Mouse (Mus musculus): ENCODE measurements at regions not wholly inside any gene's neighbourhood (a gene's known extent, or its start where the extent isn't known, plus 50 kb on each side); places are given as distances from the start of the nearest gene placed in this dataset.

- no peak for DNase-seq
Observed at GRCm38 (mm10) chr17:85823036-85823435, 135.0 kb upstream of the Six2 start.

- no peak for DNase-seq
Observed at GRCm38 (mm10) chr17:85821861-85822260, 133.8 kb upstream of the Six2 start.

- peak; percentile 10 to 15 for DNase-seq
Observed at GRCm38 (mm10) chr17:85818098-85818855, 130.2 kb upstream of the Six2 start.

DNA sequence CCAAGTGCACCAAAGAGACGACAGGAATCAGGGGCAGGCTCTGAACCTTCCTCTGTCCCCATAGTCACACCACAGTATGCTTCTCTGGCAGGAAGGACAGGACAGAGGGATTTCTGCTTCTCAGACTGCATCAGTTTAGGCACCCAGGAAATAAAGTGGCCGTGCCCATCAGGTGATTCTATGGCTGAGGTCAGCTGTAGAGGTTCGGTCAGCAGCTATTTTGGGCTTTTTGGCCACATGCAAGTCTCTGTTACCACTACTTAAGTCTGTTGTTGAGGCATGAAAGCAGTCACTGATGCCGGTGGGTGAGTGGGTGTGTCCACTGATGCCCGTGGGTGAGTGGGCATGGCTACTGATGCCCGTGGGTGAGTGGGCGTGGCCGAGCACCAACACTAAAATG lies 128.4 kb upstream of the Six2 start:
- DNase-seq = no peak

DNA sequence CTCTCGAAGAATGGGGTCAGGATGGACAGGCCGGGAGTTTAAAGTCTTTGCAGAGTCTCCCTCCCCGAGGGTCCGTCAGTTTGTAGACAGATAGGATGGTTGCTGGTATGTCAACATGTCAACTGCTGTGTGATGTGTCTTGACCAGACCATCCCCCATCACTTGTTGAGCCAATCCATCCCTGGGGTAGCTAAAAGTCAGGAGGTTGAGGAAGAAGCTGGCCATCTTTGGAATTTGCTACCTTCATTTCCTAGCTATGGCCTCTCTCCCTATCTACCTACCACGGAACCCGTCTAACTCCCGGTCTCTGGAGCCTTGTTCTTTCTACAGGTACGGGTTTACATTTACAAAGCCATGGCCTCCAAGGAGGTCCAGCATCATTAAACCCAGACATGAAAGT lies 128.0 kb upstream of the Six2 start:
- no peak for DNase-seq

DNA sequence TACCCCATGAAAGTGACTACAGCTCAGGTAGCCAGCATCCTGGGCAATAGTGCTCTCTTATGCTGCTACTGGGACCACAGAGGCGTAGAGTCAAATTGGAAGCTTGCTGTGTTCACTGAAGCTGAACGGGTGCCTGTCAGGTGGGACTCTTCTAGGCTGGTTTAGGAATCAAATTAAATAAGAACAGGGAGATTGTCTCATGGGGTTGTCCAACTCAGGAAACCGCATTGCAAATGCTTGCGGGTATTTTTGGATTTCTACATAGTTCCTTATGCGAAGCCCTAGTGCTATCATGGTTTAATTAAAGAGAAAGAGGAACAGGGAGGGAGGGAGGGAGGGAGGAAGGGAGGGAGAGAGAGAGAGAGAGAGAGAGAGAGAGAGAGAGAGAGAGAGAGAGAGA lies 120.5 kb upstream of the Six2 start:
- no peak for DNase-seq

- no peak for DNase-seq
Observed at GRCm38 (mm10) chr17:85805726-85806359, 117.8 kb upstream of the Six2 start.

- no peak for DNase-seq
Observed at GRCm38 (mm10) chr17:85804631-85805030, 116.6 kb upstream of the Six2 start.

DNA sequence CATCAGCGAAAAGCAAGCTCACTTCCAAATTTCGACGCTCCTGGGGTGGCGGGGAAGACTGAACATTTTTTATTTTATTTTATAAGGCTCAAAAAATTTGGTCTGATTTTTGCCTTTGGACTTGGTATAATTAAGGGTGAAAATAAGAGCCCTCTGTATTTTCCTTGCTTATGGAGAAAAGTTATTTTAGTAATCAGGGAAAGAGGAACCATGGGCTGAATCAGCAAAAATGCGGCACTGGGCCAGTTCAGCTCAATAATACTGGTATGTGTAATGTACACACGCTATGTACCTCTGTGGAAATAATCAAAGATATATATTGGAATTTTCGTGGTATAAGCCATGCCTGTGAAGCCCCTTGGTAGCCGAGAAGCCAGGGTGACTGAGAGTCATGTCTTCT lies 113.7 kb upstream of the Six2 start:
- DNase-seq = no peak

DNA sequence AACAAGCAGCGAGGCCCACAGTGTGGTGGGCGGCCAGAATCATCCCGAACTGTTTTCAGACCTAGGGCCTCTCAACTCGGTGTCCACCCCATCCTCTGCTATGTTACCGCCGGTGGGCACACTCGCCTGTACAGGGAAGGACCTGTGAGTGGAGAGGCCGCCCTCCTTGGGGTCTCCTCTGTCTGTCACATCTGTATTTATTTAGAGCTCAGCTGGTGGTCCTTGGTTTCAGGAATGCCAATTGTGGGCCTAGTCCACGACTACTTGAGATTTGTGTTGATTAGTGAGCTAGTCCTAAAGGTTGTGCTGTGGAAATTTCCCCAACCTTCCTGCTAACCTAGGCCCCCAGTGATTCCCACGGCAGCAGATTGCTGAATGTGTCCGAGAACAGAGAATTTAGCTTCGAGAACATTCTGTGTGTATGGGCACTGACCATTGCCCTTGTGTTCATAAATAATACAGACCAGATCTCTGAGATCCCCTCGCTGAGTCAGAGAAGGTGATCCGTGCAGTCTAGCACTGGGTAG lies 113.1 kb upstream of the Six2 start:
- DNase-seq = no peak

DNA sequence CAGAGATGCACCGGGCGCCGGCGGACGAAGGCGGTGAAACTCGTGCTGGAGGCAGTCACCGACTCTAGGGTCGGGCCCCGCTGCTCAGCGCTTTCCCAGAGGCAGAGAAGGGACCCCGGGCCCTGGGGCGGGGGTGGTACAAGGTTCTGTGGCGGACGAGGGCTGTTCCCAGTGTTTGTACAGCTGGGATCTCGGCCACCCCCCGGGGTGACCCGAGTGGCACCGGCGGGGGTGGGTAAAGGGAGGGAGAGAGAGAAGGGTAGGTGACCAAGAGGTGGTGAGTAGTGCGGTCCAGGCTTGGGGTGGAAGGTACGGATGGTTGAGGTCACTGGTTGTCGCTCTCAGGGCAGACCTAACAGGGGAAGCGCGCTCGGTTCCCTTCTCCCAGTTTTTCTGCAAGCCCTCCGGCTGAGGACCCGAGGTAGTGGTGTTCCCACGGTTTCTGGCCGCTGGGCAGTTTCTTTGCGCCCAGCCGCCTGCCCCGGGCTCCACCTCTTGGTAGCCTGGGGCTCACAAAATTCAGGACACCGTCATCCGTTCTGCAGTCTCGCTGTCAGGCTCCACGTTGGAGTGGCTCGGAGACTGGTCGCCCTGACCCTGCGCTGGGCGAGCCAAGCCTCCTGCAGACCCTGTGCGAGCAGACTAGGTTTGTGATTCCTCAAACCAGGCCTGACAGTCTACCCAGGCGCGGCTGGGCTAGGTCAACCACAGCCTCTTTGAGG lies 112.4 kb upstream of the Six2 start:
- DNase-seq = no peak

- DNase-seq = peak; percentile 24 to 39
Observed at GRCm38 (mm10) chr17:85799865-85800356, 111.8 kb upstream of the Six2 start.

GRCm38 (mm10) chr17:85799081-85799864 lies 111.2 kb upstream of the Six2 start:
- DNase-seq = peak; percentile 10 to 27

- no peak for DNase-seq
Observed at GRCm38 (mm10) chr17:85797755-85798154, 109.7 kb upstream of the Six2 start.

- DNase-seq = no peak
Observed at GRCm38 (mm10) chr17:85795820-85796219, 107.7 kb upstream of the Six2 start.

DNA sequence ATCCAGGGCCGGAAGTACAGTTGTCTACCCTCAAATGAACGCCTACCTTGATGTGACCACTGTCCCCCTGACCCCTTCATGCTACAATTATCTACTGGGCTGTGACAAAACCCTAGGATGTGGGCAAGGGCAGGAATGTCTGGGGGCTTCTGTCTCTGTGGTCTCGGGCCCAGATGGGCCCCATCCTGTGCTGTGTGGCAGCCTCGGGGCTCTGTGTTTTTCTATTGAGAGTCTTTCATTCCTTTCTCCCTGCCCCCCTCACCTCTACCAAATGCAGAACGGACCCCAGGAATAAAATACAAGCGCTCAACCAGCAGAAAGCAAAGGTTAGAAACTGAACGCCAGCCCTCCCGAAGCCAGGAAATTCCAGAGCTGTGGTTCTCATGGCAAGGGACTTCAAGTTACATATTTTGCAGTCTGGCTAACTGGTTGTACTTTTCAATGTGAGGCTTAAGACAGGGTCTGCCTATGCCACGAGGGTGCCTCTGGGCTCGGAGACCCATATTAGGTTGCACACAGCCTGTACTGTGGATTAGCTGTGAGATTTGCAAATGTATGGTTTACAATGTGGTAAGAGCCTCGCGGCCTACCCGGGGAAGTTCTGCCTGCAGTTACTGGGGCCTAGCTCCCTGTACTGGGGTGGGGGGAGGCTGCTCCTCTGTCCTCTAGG lies 97.7 kb upstream of the Six2 start:
- DNase-seq = no peak

GRCm38 (mm10) chr17:85780477-85780876 lies 92.4 kb upstream of the Six2 start:
- no peak for DNase-seq

DNA sequence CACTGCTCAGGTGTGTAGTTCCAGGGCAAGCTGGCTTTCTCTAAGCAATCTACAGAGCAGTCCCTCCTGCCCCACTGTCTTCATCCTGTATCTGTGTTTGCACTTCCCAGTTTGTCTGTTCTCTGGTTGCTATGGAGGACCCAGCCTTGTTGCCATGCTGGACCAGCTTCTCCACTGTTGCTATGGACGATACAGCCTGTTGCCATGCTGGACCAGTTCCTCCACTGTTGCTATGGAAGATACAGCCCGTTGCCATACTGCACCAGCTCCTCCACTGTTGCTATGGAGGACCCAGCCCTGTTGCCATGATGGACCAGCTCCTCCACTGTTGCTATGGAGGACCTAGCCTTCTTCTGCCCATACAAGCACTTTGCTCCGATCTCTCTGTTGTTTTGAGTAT lies 88.8 kb upstream of the Six2 start:
- no peak for DNase-seq

- no peak for DNase-seq
Observed at GRCm38 (mm10) chr17:85768341-85768740, 80.3 kb upstream of the Six2 start.

GRCm38 (mm10) chr17:85767201-85767862 lies 79.3 kb upstream of the Six2 start:
- no peak for DNase-seq

DNA sequence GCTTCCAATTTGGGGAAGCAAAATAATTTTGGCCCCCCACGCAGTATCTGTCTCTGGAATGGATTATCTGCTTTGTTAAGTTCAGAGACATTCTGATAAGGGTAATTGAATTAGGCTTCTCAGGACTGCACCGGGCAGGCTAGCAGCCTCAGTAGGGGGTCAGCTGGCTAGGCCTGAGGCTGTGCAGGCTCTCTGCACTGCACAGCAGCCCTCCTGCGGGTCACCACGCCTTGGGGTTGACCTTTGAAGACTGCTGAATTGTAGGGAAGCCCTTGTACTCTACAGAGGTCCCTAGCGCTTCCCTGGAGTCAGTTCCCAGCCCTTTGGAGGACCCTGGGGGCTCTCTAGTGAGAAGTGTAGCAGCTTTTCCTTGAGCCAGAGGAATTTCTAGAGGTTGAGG lies 78.5 kb upstream of the Six2 start:
- no peak for DNase-seq
